Mouse (Mus musculus): ENCODE results near the gene Lmx1b. TPM values are rescaled to one million over a fixed set of nuclear protein-coding genes. Genes with fewer than 3 reads are reported as not detected.

Gene Lmx1b
- polyA plus RNA-seq, 1 experiment from 2014 or later, result not detected

GRCm38 (mm10) chr2:33617670-33618069 lies 22.6 kb downstream of the Lmx1b start:
- Histone ChIP-seq H3K9me3 (ENCODE audit: control insufficient read depth) (no peaks in the 10 kb centered on the region), H3K27ac (ENCODE audit: low read depth, low read length) (no peak overlapping the region), H3K4me2 (replicated peaks; ENCODE audit: low read depth) (no peak overlapping the region), H3K27me3 (replicated peaks; ENCODE audit: control insufficient read depth, insufficient read depth, low read length) (peaks cover 52% of the 10 kb centered on the region), H3K4me3 (ENCODE audit: low read depth, low read length) (no peak overlapping the region), H3K4me1 (replicated peaks; ENCODE audit: control insufficient read depth, insufficient read depth, low read length) (no peaks in the 10 kb centered on the region), H3K9ac (ENCODE audit: low read depth, low read length) (no peak overlapping the region), H3K36me3 (ENCODE audit: control insufficient read depth, insufficient read depth) (no peaks in the 10 kb centered on the region)
- ATAC-seq, result no peak
- no peak for TF ChIP-seq CTCF (IDR thresholded peaks at IDR 0.05; ENCODE audit: low read depth)
- WGBS, result 82% methylated on average over 9 of the region's 9 CpGs

GRCm38 (mm10) chr2:33616411-33616843 lies 23.9 kb downstream of the Lmx1b start:
- no peak overlapping the region for H3K9ac ChIP-seq (ENCODE audit: low read depth, low read length)
- no peaks in the 10 kb centered on the region for H3K36me3 ChIP-seq (ENCODE audit: control insufficient read depth, insufficient read depth)
- H3K4me3 ChIP-seq (ENCODE audit: low read depth, low read length), result peak overlapping the region; percentile 32
- ATAC-seq, result peak; percentile 23; the same call in 1 of the 2 replicates
- H3K27ac ChIP-seq (ENCODE audit: low read depth, low read length), result no peak overlapping the region
- under 1% methylated on average over 30 of the region's 30 CpGs for WGBS
- no peak for TF ChIP-seq CTCF (IDR thresholded peaks at IDR 0.05; ENCODE audit: low read depth)
- H3K27me3 ChIP-seq (replicated peaks; ENCODE audit: control insufficient read depth, insufficient read depth, low read length), result peaks cover 50% of the 10 kb centered on the region
- H3K4me1 ChIP-seq (replicated peaks; ENCODE audit: control insufficient read depth, insufficient read depth, low read length), result no peaks in the 10 kb centered on the region
- H3K9me3 ChIP-seq (ENCODE audit: control insufficient read depth), result no peaks in the 10 kb centered on the region
- H3K4me2 ChIP-seq (replicated peaks; ENCODE audit: low read depth), result peak overlapping the region; percentile 57

GRCm38 (mm10) chr2:33615843-33616344 lies 24.4 kb downstream of the Lmx1b start:
- Histone ChIP-seq H3K4me2 (replicated peaks; ENCODE audit: low read depth) (peak overlapping the region; percentile 57), H3K27ac (ENCODE audit: low read depth, low read length) (no peak overlapping the region), H3K36me3 (ENCODE audit: control insufficient read depth, insufficient read depth) (no peaks in the 10 kb centered on the region), H3K4me1 (replicated peaks; ENCODE audit: control insufficient read depth, insufficient read depth, low read length) (no peaks in the 10 kb centered on the region), H3K9ac (ENCODE audit: low read depth, low read length) (no peak overlapping the region), H3K4me3 (ENCODE audit: low read depth, low read length) (peak overlapping the region; percentile 32), H3K27me3 (replicated peaks; ENCODE audit: control insufficient read depth, insufficient read depth, low read length) (peaks cover 50% of the 10 kb centered on the region), H3K9me3 (ENCODE audit: control insufficient read depth) (no peaks in the 10 kb centered on the region)
- TF ChIP-seq CTCF (IDR thresholded peaks at IDR 0.05; ENCODE audit: low read depth), result no peak
- ATAC-seq, result 0 out of 2 replicates have a peak, but pooled peaks have one; percentile 7
- 6% methylated on average over 17 of the region's 17 CpGs for WGBS

- ATAC-seq, result no peak; the same call in 1 of the 2 replicates
- H3K27ac ChIP-seq (ENCODE audit: low read depth, low read length), result no peak overlapping the region
Measured at GRCm38 (mm10) chr2:33605487-33606256, 34.6 kb downstream of the Lmx1b start.

GRCm38 (mm10) chr2:33604846-33605486 lies 35.3 kb downstream of the Lmx1b start:
- H3K36me3 ChIP-seq (ENCODE audit: control insufficient read depth, insufficient read depth), result no peaks in the 10 kb centered on the region
- no peak overlapping the region for H3K27ac ChIP-seq (ENCODE audit: low read depth, low read length)
- H3K9ac ChIP-seq (ENCODE audit: low read depth, low read length), result no peak overlapping the region
- TF ChIP-seq CTCF (IDR thresholded peaks at IDR 0.05; ENCODE audit: low read depth), result no peak
- WGBS, result 18% methylated on average over 7 of the region's 7 CpGs
- no peak overlapping the region for H3K4me3 ChIP-seq (ENCODE audit: low read depth, low read length)
- no peaks in the 10 kb centered on the region for H3K9me3 ChIP-seq (ENCODE audit: control insufficient read depth)
- peak; percentile 17; the same call in 1 of the 2 replicates for ATAC-seq
- peaks cover 53% of the 10 kb centered on the region for H3K27me3 ChIP-seq (replicated peaks; ENCODE audit: control insufficient read depth, insufficient read depth, low read length)
- H3K4me1 ChIP-seq (replicated peaks; ENCODE audit: control insufficient read depth, insufficient read depth, low read length), result no peaks in the 10 kb centered on the region
- no peak overlapping the region for H3K4me2 ChIP-seq (replicated peaks; ENCODE audit: low read depth)

More at GRCm38 (mm10) chr2:33605487-33606256, 34.6 kb downstream of the Lmx1b start:
- Histone ChIP-seq H3K9ac (ENCODE audit: low read depth, low read length) (no peak overlapping the region), H3K4me2 (replicated peaks; ENCODE audit: low read depth) (no peak overlapping the region), H3K4me1 (replicated peaks; ENCODE audit: control insufficient read depth, insufficient read depth, low read length) (no peaks in the 10 kb centered on the region), H3K9me3 (ENCODE audit: control insufficient read depth) (no peaks in the 10 kb centered on the region), H3K27me3 (replicated peaks; ENCODE audit: control insufficient read depth, insufficient read depth, low read length) (peaks cover 58% of the 10 kb centered on the region), H3K4me3 (ENCODE audit: low read depth, low read length) (no peak overlapping the region), H3K36me3 (ENCODE audit: control insufficient read depth, insufficient read depth) (no peaks in the 10 kb centered on the region)
- TF ChIP-seq CTCF (IDR thresholded peaks at IDR 0.05; ENCODE audit: low read depth), result no peak
- 9% methylated on average over 18 of the region's 18 CpGs for WGBS

GRCm38 (mm10) chr2:33600520-33600919 lies 39.8 kb downstream of the Lmx1b start:
- no peak overlapping the region for H3K9ac ChIP-seq (ENCODE audit: low read depth, low read length)
- ATAC-seq, result no peak
- WGBS, result 75% methylated on average over 6 of the region's 6 CpGs
- H3K4me2 ChIP-seq (replicated peaks; ENCODE audit: low read depth), result no peak overlapping the region
- no peaks in the 10 kb centered on the region for H3K4me1 ChIP-seq (replicated peaks; ENCODE audit: control insufficient read depth, insufficient read depth, low read length)
- TF ChIP-seq CTCF (IDR thresholded peaks at IDR 0.05; ENCODE audit: low read depth), result peak; percentile 52
- H3K27me3 ChIP-seq (replicated peaks; ENCODE audit: control insufficient read depth, insufficient read depth, low read length), result peaks cover 25% of the 10 kb centered on the region
- no peak overlapping the region for H3K4me3 ChIP-seq (ENCODE audit: low read depth, low read length)
- H3K9me3 ChIP-seq (ENCODE audit: control insufficient read depth), result no peaks in the 10 kb centered on the region
- H3K27ac ChIP-seq (ENCODE audit: low read depth, low read length), result no peak overlapping the region
- H3K36me3 ChIP-seq (ENCODE audit: control insufficient read depth, insufficient read depth), result no peaks in the 10 kb centered on the region
